Mouse (Mus musculus) intestine, embryonic 14.5 days (tissue): Measurements from ENCODE around the gene Nr5a2. TPM values are rescaled to one million over a fixed set of nuclear protein-coding genes. Genes with fewer than 3 reads are reported as not detected.
"Not testable (repeated sequence)": the region's sequence is repeated elsewhere in the genome, so short reads cannot be mapped to it uniquely, and the experiment has no call there.

Experiments
- ATAC-seq: fragments of 200-750 bp; cut with Nextera tagmentation; replicated peaks from 2 replicates; pipeline ENCODE4 v1.8.0; 2017; ENCODE audit warnings: low read depth, moderate number of reproducible peaks, moderate TSS enrichment, moderate library complexity; ENCODE audit not compliant: low FRiP score, low TSS enrichment
- DNase-seq: peaks from one replicate; pipeline ENCODE4 v3.0.0-alpha.2; 2018; ENCODE audit warnings: low spot score
- H3K27ac ChIP-seq: fragments of 300-500 bp; sonication (generic); 2 replicates; pipeline ENCODE4 v1.5.1; 2014; ENCODE audit warnings: low read depth, mild to moderate bottlenecking, control low read depth
- H3K27me3 ChIP-seq: fragments of 300-500 bp; sonication (generic); replicated peaks from 2 replicates; pipeline ENCODE4 v1.6.1; 2014; ENCODE audit warnings: low read length, control low read depth; ENCODE audit not compliant: control insufficient read depth, insufficient read depth
- H3K36me3 ChIP-seq: fragments of 300-500 bp; sonication (generic); 2 replicates; pipeline ENCODE4 v1.6.1; 2014; ENCODE audit warnings: low read length, control low read depth; ENCODE audit not compliant: control insufficient read depth, insufficient read depth
- H3K4me1 ChIP-seq: fragments of 300-500 bp; sonication (generic); replicated peaks from 2 replicates; pipeline ENCODE4 v1.6.1; 2014; ENCODE audit warnings: low read length, control low read depth, mixed read lengths; ENCODE audit not compliant: control insufficient read depth, insufficient read depth
- H3K4me2 ChIP-seq: fragments of 300-500 bp; sonication (generic); 2 replicates; pipeline ENCODE4 v1.6.1; 2014; ENCODE audit warnings: low read length
- H3K4me3 ChIP-seq: fragments of 300-500 bp; sonication (generic); 2 replicates; pipeline ENCODE4 v1.5.1; 2014; ENCODE audit warnings: low read depth, low read length, control low read depth, mixed read lengths
- H3K9ac ChIP-seq: fragments of 300-500 bp; sonication (generic); 2 replicates; pipeline ENCODE4 v1.6.1; 2014; ENCODE audit warnings: mild to moderate bottlenecking, low read length
- H3K9me3 ChIP-seq: fragments of 300-500 bp; sonication (generic); 2 replicates; pipeline ENCODE4 v1.6.1; 2016; ENCODE audit warnings: low read length, control low read depth; ENCODE audit not compliant: control insufficient read depth
- WGBS: fragments of 180-500 bp; shearing (Covaris S2); extraction: QIAGEN DNeasy Blood & Tissue Kit; methylation state at CpG from one replicate; pipeline ENCODE4 v1.1.7; 2014; 5-methylcytosine and 5-hydroxymethylcytosine counted together
- polyA plus RNA-seq: library from polyadenylated mRNA; unstranded; fragments of >200 nt; fragmentation: Nextera tagmentation; extraction: Ambion mirVana; gene quantifications from 2 replicates; pipeline ENCODE4 v1.2.1, GENCODE M21; 2014

Nr5a2 gene
- polyA plus RNA-seq, 1 experiment from 2014 or later: 10.0 TPM

DNA sequence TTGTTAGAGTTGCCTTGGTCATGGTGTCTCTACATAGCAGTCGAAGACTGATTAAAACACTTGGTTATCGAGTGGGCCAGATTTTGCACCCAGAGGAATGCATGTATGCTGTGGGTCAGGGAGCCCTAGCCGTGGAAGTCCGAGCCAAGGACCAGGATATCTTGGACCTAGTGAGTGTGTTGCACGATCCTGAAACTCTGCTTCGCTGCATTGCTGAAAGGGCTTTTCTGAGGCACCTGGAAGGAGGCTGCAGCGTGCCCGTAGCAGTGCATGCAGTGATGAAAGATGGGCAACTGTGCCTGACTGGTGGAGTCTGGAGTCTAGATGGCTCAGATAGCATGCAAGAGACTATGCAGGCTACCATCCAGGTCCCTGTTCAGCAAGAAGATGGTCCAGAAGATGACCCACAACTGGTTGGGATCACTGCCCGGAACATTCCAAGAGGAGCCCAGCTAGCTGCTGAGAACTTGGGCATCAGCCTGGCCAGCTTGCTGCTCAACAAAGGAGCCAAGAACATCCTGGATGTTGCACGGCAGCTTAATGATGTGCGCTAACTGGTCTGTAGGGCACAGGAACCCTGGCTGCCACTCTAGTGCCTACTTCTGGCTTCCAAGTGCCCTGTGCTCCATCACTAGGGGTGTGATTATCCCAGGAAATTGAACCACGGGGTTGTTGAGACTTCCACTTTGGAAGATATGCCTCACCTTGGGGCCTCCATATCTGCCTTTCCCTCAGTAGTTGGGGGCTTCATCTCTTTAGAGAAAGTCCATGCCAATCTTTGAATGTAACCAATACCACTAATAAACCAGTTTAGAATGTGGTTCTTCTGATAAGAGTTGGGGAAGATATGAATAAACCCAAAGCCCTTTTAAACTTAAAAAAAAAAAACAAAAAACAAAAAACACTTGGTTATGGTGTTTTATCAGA lies 167.0 kb downstream of the Nr5a2 start:
- H3K9ac ChIP-seq, DNase-seq, ATAC-seq, H3K4me1 ChIP-seq, H3K4me2 ChIP-seq, H3K36me3 ChIP-seq, H3K27ac ChIP-seq, H3K9me3 ChIP-seq, H3K27me3 ChIP-seq, H3K4me3 ChIP-seq: not testable (repeated sequence)
- WGBS: 96% methylated on average over 12 of the region's 12 CpGs
